Mouse (Mus musculus): ENCODE measurements around the gene Wfdc6a.
A peak's percentile ranks its signal among the peaks of the same experiment; 100 is the strongest.
"Not testable (repeated sequence)": the region's sequence is repeated elsewhere in the genome, so short reads cannot be mapped to it uniquely, and the experiment has no call there.

Wfdc6a gene

GRCm38 (mm10) chr2:164585025-164585725, at the start of gene Wfdc6a:
Gene Wfdc6a (minus strand): TSS chr2:164585447.
- DNase-seq (ENCODE audit: low spot score): not testable (repeated sequence)

DNA sequence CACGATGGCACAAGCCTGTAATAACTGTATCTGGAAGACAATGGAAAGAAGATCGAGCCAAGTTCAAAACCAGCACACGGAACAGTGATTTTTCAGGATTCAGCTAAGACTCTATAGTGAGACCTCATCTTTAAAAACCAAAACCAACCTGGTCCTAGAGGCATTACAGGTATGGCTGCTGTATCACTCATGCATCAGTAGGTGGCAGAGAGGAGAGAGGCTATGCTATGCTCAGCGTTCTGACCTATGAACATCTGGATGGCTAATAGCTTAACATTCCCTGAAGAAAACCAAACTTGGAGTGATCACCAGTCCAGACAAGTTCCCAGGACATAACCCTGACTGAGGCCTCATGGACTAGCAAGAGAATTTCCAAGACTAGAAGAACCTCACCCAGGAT, 36.5 kb upstream of the Wfdc6a start:
- no peak for DNase-seq (ENCODE audit: low spot score)

- no peak for DNase-seq (ENCODE audit: low spot score)
These were observed 33.8 kb upstream of the Wfdc6a start for GRCm38 (mm10) chr2:164619050-164619449.

DNA sequence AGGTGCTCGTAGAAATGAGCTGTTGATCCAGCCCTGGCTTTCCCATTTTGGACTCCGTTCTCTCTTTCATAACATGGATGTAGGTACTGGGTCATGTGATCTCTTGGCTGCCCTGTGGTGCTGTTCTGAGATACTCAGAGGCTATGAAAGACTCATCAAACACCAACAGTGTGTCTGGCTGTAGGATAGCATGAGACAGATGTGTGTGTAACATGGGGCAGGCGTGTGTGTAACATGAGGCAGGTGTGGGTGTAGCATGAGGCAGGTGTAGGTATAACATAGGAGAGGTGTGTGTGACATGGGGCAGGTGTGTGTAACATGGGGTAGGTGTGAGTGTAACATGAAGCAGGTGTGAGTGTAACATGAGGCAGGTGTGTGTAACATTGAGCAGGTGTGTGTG, 30.1 kb upstream of the Wfdc6a start:
- no peak for DNase-seq (ENCODE audit: low spot score)

DNA sequence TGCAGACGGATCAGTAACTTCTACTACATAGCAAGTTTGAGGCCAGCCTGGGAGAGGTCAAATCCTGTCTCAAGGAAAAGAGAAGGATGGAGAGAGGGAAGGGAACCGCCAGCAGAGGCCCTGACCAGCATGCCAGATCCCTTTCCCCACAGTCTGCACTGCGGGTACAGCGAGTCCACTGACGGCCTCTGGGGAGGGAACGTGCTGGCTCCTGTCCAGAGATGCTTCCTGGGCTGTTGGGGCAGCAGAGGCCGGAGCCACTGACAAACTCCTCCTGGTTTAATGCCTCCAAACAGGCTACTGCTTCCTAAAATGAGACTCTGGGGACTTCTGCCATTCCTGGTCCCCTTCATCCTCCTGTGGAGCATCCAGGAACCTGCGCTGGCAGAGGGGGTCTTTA, 28.2 kb upstream of the Wfdc6a start, which contains the start of the genes Wfdc6b and Wfdc8:
Gene Wfdc6b (plus strand): TSS at position 52 of the 400 bp plus-strand sequence.
Gene Wfdc8 (minus strand): TSS at position 156 of the 400 bp plus-strand sequence.
- DNase-seq (ENCODE audit: low spot score): peak; percentile 65

- DNase-seq (ENCODE audit: low spot score): no peak
These were observed 23.5 kb upstream of the Wfdc6a start for GRCm38 (mm10) chr2:164608781-164609180.

- no peak for DNase-seq (ENCODE audit: low spot score)
These were observed 19.2 kb upstream of the Wfdc6a start for GRCm38 (mm10) chr2:164604411-164604810.

- DNase-seq (ENCODE audit: low spot score): no peak
These were observed 18.2 kb upstream of the Wfdc6a start for GRCm38 (mm10) chr2:164603482-164603881.

DNA sequence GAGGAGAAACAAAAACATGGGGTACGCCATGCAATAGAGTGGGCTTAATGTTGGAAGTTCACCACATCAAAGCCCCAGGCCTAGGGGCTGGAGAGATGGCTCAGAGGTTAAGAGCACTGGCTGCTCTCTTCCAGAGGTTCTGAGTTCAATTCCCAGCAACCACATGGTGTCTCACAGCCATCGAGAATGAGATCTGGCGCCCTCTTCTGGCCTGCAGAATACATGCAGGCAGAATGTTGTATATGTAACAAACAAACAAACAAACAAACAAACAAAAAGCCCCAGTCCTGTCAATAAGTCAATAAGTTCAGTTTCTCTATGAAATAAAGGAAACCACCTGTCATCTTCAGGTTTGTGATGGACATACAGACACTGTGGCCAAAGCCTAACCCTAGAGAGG, 14.9 kb upstream of the Wfdc6a start:
- DNase-seq (ENCODE audit: low spot score): no peak

GRCm38 (mm10) chr2:164593494-164593893, 8.2 kb upstream of the Wfdc6a start, which contains the start of gene Eppin:
Gene Eppin (minus strand): TSS chr2:164593594.
- DNase-seq (ENCODE audit: low spot score): no peak

GRCm38 (mm10) chr2:164592014-164592413, 6.8 kb upstream of the Wfdc6a start:
- no peak for DNase-seq (ENCODE audit: low spot score)

GRCm38 (mm10) chr2:164573359-164573758, 11.9 kb downstream of the Wfdc6a start, which contains the start of gene Spint3:
Gene Spint3 (minus strand): TSS chr2:164573459.
- DNase-seq (ENCODE audit: low spot score): not testable (repeated sequence)

DNA sequence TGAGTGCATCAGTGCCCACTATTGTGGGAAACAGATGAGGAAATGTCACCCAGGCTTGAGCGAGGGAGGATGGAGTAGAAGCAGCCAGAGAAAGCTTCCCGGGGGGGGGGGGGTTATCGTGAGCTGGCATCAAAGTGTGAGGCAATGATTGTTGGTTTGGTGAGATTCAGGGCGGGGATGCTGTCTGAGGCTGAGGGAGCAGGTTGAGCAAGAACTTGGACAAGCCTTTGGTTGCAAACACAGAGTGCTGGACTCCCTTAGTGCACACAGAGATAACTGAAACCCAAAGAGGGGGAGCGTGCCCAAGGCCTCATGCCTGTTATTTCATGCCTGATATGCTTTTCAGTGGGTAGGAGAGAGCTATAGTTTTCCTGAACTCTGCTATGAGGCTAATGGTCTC, 17.8 kb downstream of the Wfdc6a start:
- no peak for DNase-seq (ENCODE audit: low spot score)

DNA sequence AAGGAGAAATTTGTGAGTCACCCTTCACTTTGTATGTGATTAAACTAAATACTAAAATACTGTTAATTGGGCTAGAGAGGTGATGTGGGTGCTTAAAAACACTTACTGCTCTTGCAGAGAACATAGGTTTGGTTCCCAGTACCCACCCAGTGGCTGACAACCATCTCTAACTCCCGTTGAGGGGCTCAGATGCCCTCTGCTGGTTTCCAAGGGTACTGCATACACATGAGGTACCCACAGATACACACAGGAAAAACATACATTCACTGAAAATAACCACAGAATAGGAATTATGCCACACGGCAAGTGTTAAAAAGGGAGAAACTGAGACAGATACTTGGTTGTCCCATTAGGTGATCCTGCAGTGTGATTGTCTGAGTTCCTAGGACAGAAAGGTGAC, 18.2 kb downstream of the Wfdc6a start:
- DNase-seq (ENCODE audit: low spot score): no peak

- DNase-seq (ENCODE audit: low spot score): no peak
These were observed 20.9 kb downstream of the Wfdc6a start for GRCm38 (mm10) chr2:164564346-164564745.

- DNase-seq (ENCODE audit: low spot score): no peak
These were observed 21.8 kb downstream of the Wfdc6a start for GRCm38 (mm10) chr2:164563339-164564038.

DNA sequence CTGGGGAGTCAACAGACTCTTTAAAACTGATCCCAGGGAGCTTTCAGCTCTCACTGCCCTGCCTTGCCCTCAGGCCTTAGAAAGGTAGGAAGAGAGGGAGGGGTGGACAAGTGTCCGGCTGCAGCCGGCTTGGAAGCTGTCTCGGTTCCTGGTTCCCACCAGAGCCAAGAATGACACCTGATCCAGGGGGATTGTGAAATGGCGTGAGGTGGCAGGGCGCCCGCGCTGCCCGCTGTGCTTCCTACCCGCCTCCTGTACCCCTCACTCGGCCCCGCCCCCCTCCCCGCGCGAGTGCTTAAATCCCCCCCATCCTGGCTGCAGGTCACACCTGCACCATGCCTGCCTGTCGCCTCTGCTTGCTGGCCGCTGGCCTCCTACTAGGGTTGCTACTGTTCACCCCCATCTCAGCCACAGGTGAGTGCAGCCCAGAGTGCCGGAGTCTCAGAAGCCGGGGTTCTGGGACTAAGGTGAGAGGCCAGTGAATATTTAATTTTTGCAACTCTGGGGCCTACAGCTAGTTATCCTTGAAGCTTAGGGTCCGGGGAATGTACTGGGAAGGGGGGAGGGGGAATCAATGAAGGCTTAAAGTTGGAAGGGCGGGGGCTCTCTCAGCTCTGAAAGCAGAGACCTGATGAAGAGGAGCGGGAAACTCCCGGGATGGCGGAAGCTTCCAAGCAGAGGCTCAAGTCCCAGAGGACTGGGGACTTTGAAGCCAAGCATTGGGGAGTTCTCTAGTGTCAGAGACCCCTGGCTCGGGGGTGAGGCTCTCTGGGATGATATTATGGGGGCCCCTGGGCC, 22.7 kb downstream of the Wfdc6a start, which contains the start of gene Wfdc2:
Gene Wfdc2 (plus strand): TSS at position 23 of the 798 bp plus-strand sequence.
- DNase-seq (ENCODE audit: low spot score): no peak

- DNase-seq (ENCODE audit: low spot score): no peak
These were observed 25.1 kb downstream of the Wfdc6a start for GRCm38 (mm10) chr2:164560106-164560505.

GRCm38 (mm10) chr2:164558991-164559645, 26.1 kb downstream of the Wfdc6a start:
- no peak for DNase-seq (ENCODE audit: low spot score)

DNA sequence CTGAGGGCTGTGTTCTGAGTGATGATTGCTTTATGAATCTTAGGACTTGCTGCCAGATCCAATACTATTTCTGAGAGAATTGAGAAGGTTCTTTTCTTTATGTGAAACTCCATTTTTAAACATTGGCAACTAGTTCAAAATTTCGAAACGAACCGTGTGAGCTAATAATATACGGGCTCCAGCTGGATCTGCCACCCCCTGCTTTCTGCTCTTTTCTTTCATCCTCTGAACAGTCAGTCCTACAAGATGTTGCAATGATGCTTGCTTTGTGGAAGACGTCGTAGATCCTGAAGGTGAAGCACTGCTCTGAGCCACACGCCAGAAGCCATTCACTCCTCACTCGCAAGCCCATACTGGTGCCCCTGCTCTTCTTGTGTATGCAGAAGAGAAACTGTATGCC, 26.8 kb downstream of the Wfdc6a start:
- DNase-seq (ENCODE audit: low spot score): no peak

- DNase-seq (ENCODE audit: low spot score): no peak
These were observed 33.7 kb downstream of the Wfdc6a start for GRCm38 (mm10) chr2:164551502-164551901.

GRCm38 (mm10) chr2:164550895-164551269, 34.4 kb downstream of the Wfdc6a start:
- no peak for DNase-seq (ENCODE audit: low spot score)

Data from ovary, adult 18-20 months (tissue).